Mouse (Mus musculus): ENCODE results near the gene Avl9. TPM values are rescaled to one million over a fixed set of nuclear protein-coding genes. Genes with fewer than 3 reads are reported as not detected.

Gene Avl9
- 8.6 and 9.3 TPM in 2 replicates for polyA plus RNA-seq (2016; fragmentation: Nextera tagmentation; extraction: Ambion mirVana)

GRCm38 (mm10) chr6:56714574-56715269 is at the start of gene Avl9:
Avl9 (plus strand) TSS chr6:56714899.
- WGBS = 1% methylated on average over 64 of the region's 64 CpGs
- peak within 1 kb of the TSS; percentile 93 for H3K27ac ChIP-seq
- H3K4me1 ChIP-seq = peaks cover 7% of the 10 kb centered on the region; the same call in 1 of the 2 replicates
- H3K36me3 ChIP-seq = no peaks in the 10 kb centered on the region
- H3K27me3 ChIP-seq (ENCODE audit: insufficient read depth, poor library complexity, severe bottlenecking) = no peaks in the 10 kb centered on the region
- DNase-seq (ENCODE audit: low spot score) = peak; percentile 99
- peak within 1 kb of the TSS; percentile 77 for H3K4me3 ChIP-seq
- H3K9me3 ChIP-seq = no peaks in the 10 kb centered on the region

- Histone ChIP-seq H3K27ac (no peak overlapping the region), H3K27me3 (ENCODE audit: insufficient read depth, poor library complexity, severe bottlenecking) (no peaks in the 10 kb centered on the region), H3K4me1 (no peaks in the 10 kb centered on the region), H3K9me3 (no peaks in the 10 kb centered on the region), H3K4me3 (no peak overlapping the region), H3K36me3 (no peaks in the 10 kb centered on the region)
- WGBS = 87% methylated on average over 3 of the region's 3 CpGs
- no peak for DNase-seq (ENCODE audit: low spot score)
Observed at GRCm38 (mm10) chr6:56688238-56688637, 26.5 kb upstream of the Avl9 start.

GRCm38 (mm10) chr6:56691205-56691604 is 23.5 kb upstream of the Avl9 start:
- H3K9me3 ChIP-seq = no peaks in the 10 kb centered on the region
- DNase-seq (ENCODE audit: low spot score) = peak; percentile 81
- no peaks in the 10 kb centered on the region for H3K36me3 ChIP-seq
- no peak overlapping the region for H3K4me3 ChIP-seq
- WGBS = 2% methylated on average over 2 of the region's 2 CpGs
- H3K4me1 ChIP-seq = no peaks in the 10 kb centered on the region
- no peaks in the 10 kb centered on the region for H3K27me3 ChIP-seq (ENCODE audit: insufficient read depth, poor library complexity, severe bottlenecking)
- no peak overlapping the region for H3K27ac ChIP-seq

GRCm38 (mm10) chr6:56692445-56692844 is 22.3 kb upstream of the Avl9 start:
- no peak overlapping the region for H3K27ac ChIP-seq
- no peaks in the 10 kb centered on the region for H3K27me3 ChIP-seq (ENCODE audit: insufficient read depth, poor library complexity, severe bottlenecking)
- no peak for DNase-seq (ENCODE audit: low spot score)
- H3K9me3 ChIP-seq = no peaks in the 10 kb centered on the region
- no peak overlapping the region for H3K4me3 ChIP-seq
- WGBS = 75% methylated on average over 4 of the region's 4 CpGs
- no peaks in the 10 kb centered on the region for H3K36me3 ChIP-seq
- no peaks in the 10 kb centered on the region for H3K4me1 ChIP-seq

- Histone ChIP-seq H3K36me3 (peaks cover 6% of the 10 kb centered on the region; the same call in 1 of the 2 replicates), H3K4me3 (peak within 1 kb of the TSS; percentile 73), H3K27me3 (ENCODE audit: insufficient read depth, poor library complexity, severe bottlenecking) (no peaks in the 10 kb centered on the region), H3K27ac (peak within 1 kb of the TSS; percentile 88), H3K4me1 (peaks cover 4% of the 10 kb centered on the region; the same call in 1 of the 2 replicates), H3K9me3 (no peaks in the 10 kb centered on the region)
- under 1% methylated on average over 46 of the region's 46 CpGs for WGBS
- peak; percentile 92 for DNase-seq (ENCODE audit: low spot score)
Observed at GRCm38 (mm10) chr6:56703931-56704900, 10.5 kb upstream of the Avl9 start, which contains the start of gene Lsm5. Lsm5 (minus strand) TSS chr6:56704710.

- H3K27me3 ChIP-seq (ENCODE audit: insufficient read depth, poor library complexity, severe bottlenecking) = no peaks in the 10 kb centered on the region
- peak overlapping the region; percentile 77 for H3K4me3 ChIP-seq
- WGBS = 50% methylated on average over 7 of the region's 7 CpGs
- peaks cover 7% of the 10 kb centered on the region; the same call in 1 of the 2 replicates for H3K4me1 ChIP-seq
- 0 out of 2 replicates have a peak overlapping the region, but pooled peaks have one; percentile 93 for H3K27ac ChIP-seq
- DNase-seq (ENCODE audit: low spot score) = no peak
- H3K9me3 ChIP-seq = no peaks in the 10 kb centered on the region
- no peaks in the 10 kb centered on the region for H3K36me3 ChIP-seq
Observed at GRCm38 (mm10) chr6:56714186-56714573, 519 bp upstream of the Avl9 start.

- Histone ChIP-seq H3K4me1 (peaks cover 7% of the 10 kb centered on the region; the same call in 1 of the 2 replicates), H3K4me3 (peak overlapping the region; percentile 77), H3K27ac (peak overlapping the region; percentile 93), H3K9me3 (no peaks in the 10 kb centered on the region), H3K36me3 (no peaks in the 10 kb centered on the region), H3K27me3 (ENCODE audit: insufficient read depth, poor library complexity, severe bottlenecking) (no peaks in the 10 kb centered on the region)
- no peak for DNase-seq (ENCODE audit: low spot score)
- WGBS = under 1% methylated on average over 25 of the region's 25 CpGs
Observed at GRCm38 (mm10) chr6:56715270-56715666, 569 bp downstream of the Avl9 start.

GRCm38 (mm10) chr6:56719071-56719470 is 4.4 kb downstream of the Avl9 start:
- Histone ChIP-seq H3K4me3 (no peak overlapping the region), H3K9me3 (no peaks in the 10 kb centered on the region)
- WGBS = 87% methylated on average over 1 of the region's 1 CpGs

GRCm38 (mm10) chr6:56720877-56721276 is 6.2 kb downstream of the Avl9 start:
- H3K36me3 ChIP-seq = peaks cover 15% of the 10 kb centered on the region
- DNase-seq (ENCODE audit: low spot score) = no peak
- H3K4me3 ChIP-seq = no peak overlapping the region
- no peaks in the 10 kb centered on the region for H3K9me3 ChIP-seq
- 64% methylated on average over 3 of the region's 3 CpGs for WGBS
- H3K27me3 ChIP-seq (ENCODE audit: insufficient read depth, poor library complexity, severe bottlenecking) = no peaks in the 10 kb centered on the region
- no peak overlapping the region for H3K27ac ChIP-seq
- H3K4me1 ChIP-seq = peaks cover 7% of the 10 kb centered on the region; the same call in 1 of the 2 replicates

More at GRCm38 (mm10) chr6:56719071-56719470, 4.4 kb downstream of the Avl9 start:
- DNase-seq (ENCODE audit: low spot score) = no peak
- peaks cover 7% of the 10 kb centered on the region; the same call in 1 of the 2 replicates for H3K4me1 ChIP-seq
- H3K27me3 ChIP-seq (ENCODE audit: insufficient read depth, poor library complexity, severe bottlenecking) = no peaks in the 10 kb centered on the region
- H3K36me3 ChIP-seq = peaks cover 6% of the 10 kb centered on the region; the same call in 1 of the 2 replicates
- H3K27ac ChIP-seq = no peak overlapping the region

GRCm38 (mm10) chr6:56732545-56732944 is 17.8 kb downstream of the Avl9 start:
- no peak overlapping the region for H3K4me3 ChIP-seq
- DNase-seq (ENCODE audit: low spot score) = no peak
- H3K36me3 ChIP-seq = peaks cover 60% of the 10 kb centered on the region
- H3K27ac ChIP-seq = no peak overlapping the region
- no peaks in the 10 kb centered on the region for H3K9me3 ChIP-seq
- H3K27me3 ChIP-seq (ENCODE audit: insufficient read depth, poor library complexity, severe bottlenecking) = no peaks in the 10 kb centered on the region
- WGBS = 79% methylated on average over 2 of the region's 2 CpGs
- no peaks in the 10 kb centered on the region for H3K4me1 ChIP-seq

GRCm38 (mm10) chr6:56745950-56746543 is 31.3 kb downstream of the Avl9 start:
- Histone ChIP-seq H3K27ac (no peak overlapping the region), H3K4me3 (no peak overlapping the region), H3K4me1 (no peaks in the 10 kb centered on the region), H3K36me3 (peaks cover 33% of the 10 kb centered on the region), H3K27me3 (ENCODE audit: insufficient read depth, poor library complexity, severe bottlenecking) (no peaks in the 10 kb centered on the region), H3K9me3 (no peaks in the 10 kb centered on the region)
- 85% methylated on average over 5 of the region's 5 CpGs for WGBS
- DNase-seq (ENCODE audit: low spot score) = no peak

GRCm38 (mm10) chr6:56753719-56754118 is 39.0 kb downstream of the Avl9 start:
- peaks cover 59% of the 10 kb centered on the region for H3K36me3 ChIP-seq

More at GRCm38 (mm10) chr6:56753719-56754118, 39.0 kb downstream of the Avl9 start:
- Histone ChIP-seq H3K4me1 (no peaks in the 10 kb centered on the region), H3K4me3 (no peak overlapping the region), H3K27ac (no peak overlapping the region), H3K27me3 (ENCODE audit: insufficient read depth, poor library complexity, severe bottlenecking) (no peaks in the 10 kb centered on the region), H3K9me3 (no peaks in the 10 kb centered on the region)
- no peak for DNase-seq (ENCODE audit: low spot score)
- whole genome bisulfite sequencing = 85% methylated on average over 3 of the region's 3 CpGs
